Mouse (Mus musculus) forebrain, embryonic 10.5 days (tissue): ENCODE results near the gene Basp1. TPM values are rescaled to one million over a fixed set of nuclear protein-coding genes. Genes with fewer than 3 reads are reported as not detected.

Source experiments
- DNase-seq: peaks from one replicate; pipeline ENCODE4 v3.0.0-alpha.2; 2017; ENCODE audit warnings: low spot score; ENCODE audit errors: extremely low spot score
- H3K27ac ChIP-seq: fragments of 300-500 bp; sonication (generic); 2 replicates; pipeline ENCODE4 v1.5.1; 2016; ENCODE audit warnings: mild to moderate bottlenecking
- H3K27me3 ChIP-seq: fragments of 300-500 bp; sonication (generic); 2 replicates; pipeline ENCODE4 v1.6.1; 2016; ENCODE audit warnings: mild to moderate bottlenecking; ENCODE audit not compliant: poor library complexity, severe bottlenecking
- H3K36me3 ChIP-seq: fragments of 300-500 bp; sonication (generic); replicated peaks from 2 replicates; pipeline ENCODE4 v1.6.1; 2016; ENCODE audit warnings: mild to moderate bottlenecking, moderate library complexity
- H3K4me1 ChIP-seq: fragments of 300-500 bp; sonication (generic); 2 replicates; pipeline ENCODE4 v1.6.1; 2016
- H3K4me3 ChIP-seq: fragments of 300-500 bp; sonication (generic); 2 replicates; pipeline ENCODE4 v1.5.1; 2016; ENCODE audit warnings: mild to moderate bottlenecking, moderate library complexity
- H3K9me3 ChIP-seq: fragments of 300-500 bp; sonication (generic); 2 replicates; pipeline ENCODE4 v1.6.1; 2016; ENCODE audit warnings: mild to moderate bottlenecking, moderate library complexity
- WGBS: fragments of 180-500 bp; shearing (Covaris S2); methylation state at CpG from one replicate; pipeline ENCODE4 v1.1.7; 2016; 5-methylcytosine and 5-hydroxymethylcytosine counted together
- polyA plus RNA-seq: library from polyadenylated mRNA; unstranded; fragments of >200 nt; fragmentation: Nextera tagmentation; extraction: Ambion mirVana; gene quantifications from 2 replicates; pipeline ENCODE4 v1.2.1, GENCODE M21; 2016

Basp1 gene
- polyA plus RNA-seq, 1 experiment from 2014 or later = 35.0 TPM

GRCm38 (mm10) chr15:25414011-25414746 is 615 bp upstream of the Basp1 start:
- Histone ChIP-seq H3K4me1 (peaks cover 62% of the 10 kb centered on the region), H3K27ac (peak overlapping the region; percentile 97), H3K4me3 (peak overlapping the region; percentile 94), H3K9me3 (no peaks in the 10 kb centered on the region), H3K27me3 (no peaks in the 10 kb centered on the region), H3K36me3 (peaks cover 11% of the 10 kb centered on the region)
- peak; percentile 81 for DNase-seq
- under 1% methylated on average over 36 of the region's 36 CpGs for whole genome bisulfite sequencing

- 0% methylated on average over 35 of the region's 35 CpGs for WGBS
- no peaks in the 10 kb centered on the region for H3K9me3 ChIP-seq
- H3K4me3 ChIP-seq = peak overlapping the region; percentile 94
- peak overlapping the region; percentile 97 for H3K27ac ChIP-seq
- H3K36me3 ChIP-seq = peaks cover 22% of the 10 kb centered on the region
- peak; percentile 74 for DNase-seq
- peaks cover 58% of the 10 kb centered on the region for H3K4me1 ChIP-seq
- H3K27me3 ChIP-seq = no peaks in the 10 kb centered on the region
Observed at GRCm38 (mm10) chr15:25412761-25413261, 753 bp downstream of the Basp1 start.

GRCm38 (mm10) chr15:25412171-25412641 is 1.4 kb downstream of the Basp1 start:
- peak overlapping the region; percentile 97 for H3K27ac ChIP-seq
- peaks cover 52% of the 10 kb centered on the region for H3K4me1 ChIP-seq
- WGBS = under 1% methylated on average over 25 of the region's 25 CpGs
- peak; percentile 90 for DNase-seq
- no peaks in the 10 kb centered on the region for H3K27me3 ChIP-seq
- no peaks in the 10 kb centered on the region for H3K9me3 ChIP-seq
- H3K36me3 ChIP-seq = peaks cover 26% of the 10 kb centered on the region
- H3K4me3 ChIP-seq = peak overlapping the region; percentile 94

- peak overlapping the region; percentile 94 for H3K4me3 ChIP-seq
- 24% methylated on average over 7 of the region's 7 CpGs for WGBS
- H3K27ac ChIP-seq = peak overlapping the region; percentile 97
- H3K36me3 ChIP-seq = peaks cover 33% of the 10 kb centered on the region
- DNase-seq = peak; percentile 45
- peaks cover 51% of the 10 kb centered on the region for H3K4me1 ChIP-seq
- H3K27me3 ChIP-seq = no peaks in the 10 kb centered on the region
- no peaks in the 10 kb centered on the region for H3K9me3 ChIP-seq
Observed at GRCm38 (mm10) chr15:25411461-25411860, 2.1 kb downstream of the Basp1 start.

- Histone ChIP-seq H3K9me3 (no peaks in the 10 kb centered on the region), H3K27ac (no peak overlapping the region), H3K4me3 (no peak overlapping the region), H3K4me1 (peaks cover 29% of the 10 kb centered on the region), H3K36me3 (peaks cover 89% of the 10 kb centered on the region), H3K27me3 (no peaks in the 10 kb centered on the region)
- no peak for DNase-seq
- 92% methylated on average over 5 of the region's 5 CpGs for WGBS
Observed at GRCm38 (mm10) chr15:25405926-25406325, 7.6 kb downstream of the Basp1 start.

- Histone ChIP-seq H3K36me3 (peaks cover 95% of the 10 kb centered on the region), H3K4me1 (peaks cover 8% of the 10 kb centered on the region)
Observed at GRCm38 (mm10) chr15:25403879-25404278, 9.7 kb downstream of the Basp1 start.

GRCm38 (mm10) chr15:25402001-25402400 is 11.6 kb downstream of the Basp1 start:
- Histone ChIP-seq H3K4me1 (peaks cover 7% of the 10 kb centered on the region; the same call in 1 of the 2 replicates), H3K36me3 (peaks cover 92% of the 10 kb centered on the region), H3K4me3 (no peak overlapping the region), H3K27me3 (no peaks in the 10 kb centered on the region), H3K27ac (no peak overlapping the region), H3K9me3 (no peaks in the 10 kb centered on the region)
- 88% methylated on average over 3 of the region's 3 CpGs for WGBS
- no peak for DNase-seq

More at GRCm38 (mm10) chr15:25403879-25404278, 9.7 kb downstream of the Basp1 start:
- WGBS = 95% methylated on average over 7 of the region's 7 CpGs
- Histone ChIP-seq H3K4me3 (no peak overlapping the region), H3K27me3 (no peaks in the 10 kb centered on the region), H3K9me3 (no peaks in the 10 kb centered on the region), H3K27ac (no peak overlapping the region)
- no peak for DNase-seq

GRCm38 (mm10) chr15:25400276-25400675 is 13.3 kb downstream of the Basp1 start:
- Histone ChIP-seq H3K27ac (no peak overlapping the region), H3K9me3 (no peaks in the 10 kb centered on the region), H3K4me1 (peaks cover 7% of the 10 kb centered on the region; the same call in 1 of the 2 replicates), H3K4me3 (no peak overlapping the region), H3K36me3 (peaks cover 85% of the 10 kb centered on the region), H3K27me3 (no peaks in the 10 kb centered on the region)
- WGBS = 87% methylated on average over 8 of the region's 8 CpGs
- no peak for DNase-seq

GRCm38 (mm10) chr15:25395912-25396590 is 17.5 kb downstream of the Basp1 start:
- no peak for DNase-seq
- H3K27ac ChIP-seq = no peak overlapping the region
- H3K9me3 ChIP-seq = no peaks in the 10 kb centered on the region
- H3K4me1 ChIP-seq = no peaks in the 10 kb centered on the region
- H3K4me3 ChIP-seq = no peak overlapping the region
- 87% methylated on average over 9 of the region's 9 CpGs for WGBS
- no peaks in the 10 kb centered on the region for H3K27me3 ChIP-seq
- peaks cover 83% of the 10 kb centered on the region for H3K36me3 ChIP-seq

GRCm38 (mm10) chr15:25392525-25393099 is 21.0 kb downstream of the Basp1 start:
- Histone ChIP-seq H3K27ac (no peak overlapping the region), H3K36me3 (peaks cover 90% of the 10 kb centered on the region), H3K9me3 (no peaks in the 10 kb centered on the region), H3K27me3 (no peaks in the 10 kb centered on the region), H3K4me3 (no peak overlapping the region), H3K4me1 (no peaks in the 10 kb centered on the region)
- 85% methylated on average over 4 of the region's 4 CpGs for WGBS
- no peak for DNase-seq

GRCm38 (mm10) chr15:25391210-25391609 is 22.4 kb downstream of the Basp1 start:
- Histone ChIP-seq H3K9me3 (no peaks in the 10 kb centered on the region), H3K4me1 (no peaks in the 10 kb centered on the region), H3K27me3 (no peaks in the 10 kb centered on the region), H3K4me3 (no peak overlapping the region), H3K27ac (no peak overlapping the region), H3K36me3 (peaks cover 96% of the 10 kb centered on the region)
- WGBS = 85% methylated on average over 5 of the region's 5 CpGs
- no peak for DNase-seq

- Histone ChIP-seq H3K4me1 (no peaks in the 10 kb centered on the region), H3K9me3 (0 out of 2 replicates have a peak, but pooled peaks cover 7% of the 10 kb centered on the region), H3K27me3 (no peaks in the 10 kb centered on the region), H3K27ac (no peak overlapping the region), H3K4me3 (no peak overlapping the region), H3K36me3 (peaks cover 98% of the 10 kb centered on the region)
- no peak for DNase-seq
- WGBS = 87% methylated on average over 6 of the region's 6 CpGs
Observed at GRCm38 (mm10) chr15:25387572-25387971, 26.0 kb downstream of the Basp1 start.
